Comparison of ENCODE assay signal across 14 mouse cellular contexts in the genomic region with DNA sequence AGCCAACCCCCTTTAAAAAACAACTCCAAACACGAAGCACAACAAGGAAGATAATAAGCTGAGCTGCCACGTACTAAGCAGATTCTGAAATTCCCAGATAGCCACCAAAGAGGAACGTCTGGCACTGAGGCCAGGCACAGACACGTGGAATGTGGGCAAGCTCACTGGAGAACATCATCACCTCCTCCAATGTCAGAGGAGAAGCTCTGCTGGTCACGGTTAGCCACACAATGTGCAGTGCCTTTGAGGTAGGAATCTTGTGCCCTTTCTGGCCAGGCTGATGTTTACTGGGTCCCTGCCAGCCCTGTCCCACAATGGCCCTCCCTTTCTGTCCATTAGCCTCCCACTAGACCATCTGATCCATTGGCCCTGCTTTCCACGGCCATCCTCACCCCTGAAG.
"Had no signal": no experiment of that assay in that cellular context is flagged by ENCODE, and none has a peak within 500 bp of the region (broad histone marks: within the 10 kb centered on the region; RNA-seq: fewer than 3 reads in every experiment).

No protein-coding gene starts in this region.

- H3K9me3 ChIP-seq: limb, embryonic 15.5 days; liver, embryonic 12.5 days; midbrain, embryonic 10.5 days; neural tube, embryonic 15.5 days had no signal

- ATAC-seq: liver, embryonic 12.5 days had no signal

- H3K4me2 ChIP-seq: limb, embryonic 15.5 days; liver, embryonic 12.5 days; lung, embryonic 14.5 days; neural tube, embryonic 15.5 days had no signal

- H3K4me3 ChIP-seq: limb, embryonic 15.5 days; liver, embryonic 12.5 days; midbrain, embryonic 10.5 days; myocyte; neural tube, embryonic 15.5 days had no signal

- DNase-seq: layer of hippocampus, adult 9-11 months; layer of hippocampus, postnatal 36 days; lung, embryonic 14.5 days; lung, postnatal 10 days; lung, postnatal 4 days; midbrain, embryonic 14.5 days; right cerebral cortex, adult 18-20 months; right cerebral cortex, postnatal 25 days; thymus, postnatal 36 days had no signal

- H3K9ac ChIP-seq: limb, embryonic 15.5 days; liver, embryonic 12.5 days; lung, embryonic 14.5 days; neural tube, embryonic 15.5 days had no signal

- H3K4me1 ChIP-seq: limb, embryonic 15.5 days; liver, embryonic 12.5 days; midbrain, embryonic 10.5 days; neural tube, embryonic 15.5 days had no signal

- H3K27ac ChIP-seq: limb, embryonic 15.5 days; liver, embryonic 12.5 days; midbrain, embryonic 10.5 days; neural tube, embryonic 15.5 days had no signal

- H3K27me3 ChIP-seq: limb, embryonic 15.5 days; liver, embryonic 12.5 days; neural tube, embryonic 15.5 days had no signal

- H3K36me3 ChIP-seq: limb, embryonic 15.5 days; liver, embryonic 12.5 days; midbrain, embryonic 10.5 days; neural tube, embryonic 15.5 days had no signal
